Mouse (Mus musculus): ENCODE data around the gene Fut8.

GRCm38 (mm10) chr12:77270694-77271093 lies 32.8 kb downstream of the Fut8 start:
- TF ChIP-seq GATA1 (IDR thresholded peaks at IDR 0.05; ENCODE audit: low read length) (no peak), TAL1 (IDR thresholded peaks at IDR 0.05; ENCODE audit: low read length) (no peak)

Data from erythroblast, embryonic 14.5 days (primary cell).